Mouse (Mus musculus): ENCODE results near the gene Ctnna2.

GRCm38 (mm10) chr6:77979241-77979961 is at the start of gene Ctnna2:
- TF ChIP-seq TAL1 (IDR thresholded peaks at IDR 0.05; ENCODE audit: low read length) (no peak), GATA1 (IDR thresholded peaks at IDR 0.05; ENCODE audit: low read length) (no peak)

All from erythroblast, embryonic 14.5 days (primary cell).